Mouse (Mus musculus) forebrain, embryonic 16.5 days (tissue): Measurements from ENCODE around the gene Scgb1b19. TPM values are rescaled to one million over a fixed set of nuclear protein-coding genes. Genes with fewer than 3 reads are reported as not detected.
"Not testable (repeated sequence)": the region's sequence is repeated elsewhere in the genome, so short reads cannot be mapped to it uniquely, and the experiment has no call there.

Experiments
- ATAC-seq: fragments of 200-750 bp; cut with Nextera tagmentation; 2 replicates; pipeline ENCODE4 v1.8.0; 2017; ENCODE audit warnings: mild to moderate bottlenecking, moderate library complexity
- H3K27ac ChIP-seq: fragments of 300-500 bp; sonication (generic); 2 replicates; pipeline ENCODE4 v1.5.1; 2014; ENCODE audit warnings: low read length, control low read depth
- H3K27me3 ChIP-seq: fragments of 300-500 bp; sonication (generic); replicated peaks from 2 replicates; pipeline ENCODE4 v1.6.1; 2014; ENCODE audit warnings: low read length; ENCODE audit not compliant: control insufficient read depth, insufficient read depth
- H3K36me3 ChIP-seq: fragments of 300-500 bp; sonication (generic); 2 replicates; pipeline ENCODE4 v1.6.1; 2014; ENCODE audit not compliant: control insufficient read depth, insufficient read depth
- H3K4me1 ChIP-seq: fragments of 300-500 bp; sonication (generic); replicated peaks from 2 replicates; pipeline ENCODE4 v1.6.1; 2014; ENCODE audit warnings: low read length; ENCODE audit not compliant: control insufficient read depth, insufficient read depth
- H3K4me2 ChIP-seq: fragments of 300-500 bp; sonication (generic); 2 replicates; pipeline ENCODE4 v1.6.1; 2014; ENCODE audit warnings: mild to moderate bottlenecking, low read length, control low read depth
- H3K4me3 ChIP-seq: fragments of 300-500 bp; sonication (generic); replicated peaks from 2 replicates; pipeline ENCODE4 v1.5.1; 2014; ENCODE audit warnings: mild to moderate bottlenecking, low read length, control low read depth
- H3K9ac ChIP-seq: fragments of 300-500 bp; sonication (generic); replicated peaks from 2 replicates; pipeline ENCODE4 v1.6.1; 2014; ENCODE audit warnings: low read depth, low read length, control low read depth
- H3K9me3 ChIP-seq: fragments of 300-500 bp; sonication (generic); 2 replicates; pipeline ENCODE4 v1.6.1; 2016; ENCODE audit warnings: low read length; ENCODE audit not compliant: control insufficient read depth
- WGBS: fragments of 180-500 bp; shearing (Covaris S2); extraction: QIAGEN DNeasy Blood & Tissue Kit; methylation state at CpG from one replicate; pipeline ENCODE4 v1.1.7; 2014; 5-methylcytosine and 5-hydroxymethylcytosine counted together
- polyA plus RNA-seq: library from polyadenylated mRNA; unstranded; fragments of >200 nt; fragmentation: Nextera tagmentation; extraction: Ambion mirVana; gene quantifications from 2 replicates; pipeline ENCODE4 v1.2.1, GENCODE M21; 2015

Scgb1b19 gene
- not detected in 2 replicates for polyA plus RNA-seq

DNA sequence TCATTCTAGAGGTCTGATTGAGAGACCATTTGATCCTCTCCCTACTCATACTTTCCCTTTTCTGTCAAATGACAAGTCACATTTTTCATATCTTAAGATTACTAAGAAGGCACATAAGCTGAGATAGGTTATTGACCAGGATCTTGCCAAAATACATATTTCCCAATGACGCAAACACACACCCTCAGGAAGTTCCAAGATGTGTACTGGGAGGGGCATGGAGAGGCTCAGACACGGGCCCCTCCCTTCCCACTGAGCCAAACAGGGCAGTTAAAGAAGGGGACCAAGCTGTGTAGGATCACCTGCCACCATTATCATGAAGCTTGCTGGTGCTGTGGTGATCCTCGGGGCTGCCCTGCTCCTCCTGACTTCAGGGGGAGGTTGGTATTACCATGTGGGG lies at the start of gene Scgb1b19:
Gene Scgb1b19 (plus strand): TSS at position 301 of the 400 bp plus-strand sequence.
- H3K27ac ChIP-seq, H3K4me2 ChIP-seq, H3K36me3 ChIP-seq, H3K9ac ChIP-seq, ATAC-seq, H3K4me1 ChIP-seq, H3K4me3 ChIP-seq, H3K27me3 ChIP-seq, H3K9me3 ChIP-seq: not testable (repeated sequence)
- WGBS = 83% methylated on average over 2 of the region's 3 CpGs

DNA sequence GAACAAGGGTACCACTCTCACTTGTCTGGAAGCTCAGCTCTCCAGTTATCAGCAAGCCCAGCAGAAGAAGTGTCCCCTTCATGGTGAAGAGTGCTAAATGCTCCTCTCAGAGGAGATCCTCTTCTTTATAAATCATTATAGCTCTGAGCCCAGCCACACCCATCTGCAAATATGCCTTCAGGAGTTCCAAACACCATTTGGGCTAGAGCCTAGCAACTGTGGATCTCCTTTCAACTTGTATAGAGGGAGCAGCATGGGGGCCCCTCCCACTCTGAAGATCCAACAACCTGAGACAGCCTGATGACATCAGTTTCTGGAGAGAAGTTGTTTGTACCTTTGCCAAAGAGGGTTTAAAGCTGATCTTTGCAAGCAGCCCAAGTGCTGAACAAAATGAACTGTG lies 6.9 kb upstream of the Scgb1b19 start, which contains the start of gene Scgb2b19:
Gene Scgb2b19 (minus strand): TSS at position 101 of the 400 bp plus-strand sequence.
- not testable (repeated sequence) for H3K27me3 ChIP-seq, H3K9ac ChIP-seq, H3K4me2 ChIP-seq, H3K27ac ChIP-seq, ATAC-seq, H3K9me3 ChIP-seq, H3K36me3 ChIP-seq, H3K4me3 ChIP-seq, H3K4me1 ChIP-seq

Other genes with a start within 250 kb of the Scgb1b19 start
- not detected in 2 replicates for gene Scgb2b17, start 230.7 kb upstream of the Scgb1b19 start, polyA plus RNA-seq
- not detected in 2 replicates for gene Scgb1b17, start 223.8 kb upstream of the Scgb1b19 start, polyA plus RNA-seq
- not detected in 2 replicates for gene Scgb2b18, start 113.4 kb upstream of the Scgb1b19 start, polyA plus RNA-seq
- gene Scgb1b18, start 101.7 kb upstream of the Scgb1b19 start, polyA plus RNA-seq = not detected in 2 replicates
- gene Scgb2b19, start 7.0 kb upstream of the Scgb1b19 start, polyA plus RNA-seq = not detected in 2 replicates
- not detected in 2 replicates for gene Scgb2b20, start 79.0 kb downstream of the Scgb1b19 start, polyA plus RNA-seq
- gene Scgb1b20, start 85.9 kb downstream of the Scgb1b19 start, polyA plus RNA-seq = not detected in 2 replicates
- gene Scgb2b21, start 233.2 kb downstream of the Scgb1b19 start, polyA plus RNA-seq = not detected in 2 replicates